Mouse (Mus musculus) lung, embryonic 16.5 days (tissue): ENCODE results near the gene Nradd. TPM values are rescaled to one million over a fixed set of nuclear protein-coding genes. Genes with fewer than 3 reads are reported as not detected.

Experiments
- ATAC-seq: fragments of 200-750 bp; cut with Nextera tagmentation; 2 replicates; pipeline ENCODE4 v1.8.0; 2017; ENCODE audit warnings: low read depth, mild to moderate bottlenecking, moderate library complexity
- H3K27ac ChIP-seq: fragments of 300-500 bp; sonication (generic); 2 replicates; pipeline ENCODE4 v1.5.1; 2014; ENCODE audit warnings: mild to moderate bottlenecking, control low read depth, low read length
- H3K27me3 ChIP-seq: fragments of 300-500 bp; sonication (generic); 2 replicates; pipeline ENCODE4 v1.6.1; 2014; ENCODE audit warnings: low read depth, low read length, mixed read lengths; ENCODE audit not compliant: control insufficient read depth, insufficient read depth
- H3K36me3 ChIP-seq: fragments of 300-500 bp; sonication (generic); 2 replicates; pipeline ENCODE4 v1.6.1; 2014; ENCODE audit warnings: low read length; ENCODE audit not compliant: control insufficient read depth, insufficient read depth
- H3K4me1 ChIP-seq: fragments of 300-500 bp; sonication (generic); replicated peaks from 2 replicates; pipeline ENCODE4 v1.6.1; 2014; ENCODE audit warnings: low read length, mixed read lengths; ENCODE audit not compliant: control insufficient read depth, insufficient read depth
- H3K4me2 ChIP-seq: fragments of 300-500 bp; sonication (generic); 2 replicates; pipeline ENCODE4 v1.6.1; 2014; ENCODE audit warnings: low read depth, low read length, control low read depth
- H3K4me3 ChIP-seq: fragments of 300-500 bp; sonication (generic); 2 replicates; pipeline ENCODE4 v1.5.1; 2014; ENCODE audit warnings: mild to moderate bottlenecking, low read length, control low read depth
- H3K9ac ChIP-seq: fragments of 300-500 bp; sonication (generic); 2 replicates; pipeline ENCODE4 v1.6.1; 2014; ENCODE audit warnings: low read length, control low read depth
- H3K9me3 ChIP-seq: fragments of 300-500 bp; sonication (generic); 2 replicates; pipeline ENCODE4 v1.6.1; 2016; ENCODE audit warnings: low read length; ENCODE audit not compliant: control insufficient read depth
- WGBS: fragments of 180-500 bp; shearing (Covaris S2); extraction: QIAGEN DNeasy Blood & Tissue Kit; methylation state at CpG from one replicate; pipeline ENCODE4 v1.1.7; 2014; 5-methylcytosine and 5-hydroxymethylcytosine counted together
- polyA plus RNA-seq: library from polyadenylated mRNA; unstranded; fragments of >200 nt; fragmentation: Nextera tagmentation; extraction: Ambion mirVana; gene quantifications from 2 replicates; pipeline ENCODE4 v1.2.1, GENCODE M21; 2015

Gene Nradd
- polyA plus RNA-seq, 1 experiment from 2014 or later = 47.4 TPM

GRCm38 (mm10) chr9:110623416-110624195, 646 bp downstream of the Nradd start:
- H3K9ac ChIP-seq = peak overlapping the region; percentile 77
- peak overlapping the region; percentile 95 for H3K27ac ChIP-seq
- no peak for ATAC-seq
- no peaks in the 10 kb centered on the region for H3K27me3 ChIP-seq
- 30% methylated on average over 8 of the region's 8 CpGs for WGBS
- H3K9me3 ChIP-seq = no peaks in the 10 kb centered on the region
- peaks cover 11% of the 10 kb centered on the region for H3K4me1 ChIP-seq
- H3K4me3 ChIP-seq = peak overlapping the region; percentile 69
- H3K4me2 ChIP-seq = peak overlapping the region; percentile 99
- H3K36me3 ChIP-seq = peaks cover 11% of the 10 kb centered on the region; the same call in 1 of the 2 replicates

GRCm38 (mm10) chr9:110622621-110623219, 1.5 kb downstream of the Nradd start:
- Histone ChIP-seq H3K36me3 (peaks cover 17% of the 10 kb centered on the region), H3K4me3 (no peak overlapping the region), H3K27me3 (no peaks in the 10 kb centered on the region), H3K4me2 (no peak overlapping the region), H3K27ac (no peak overlapping the region), H3K4me1 (peaks cover 11% of the 10 kb centered on the region), H3K9ac (no peak overlapping the region), H3K9me3 (no peaks in the 10 kb centered on the region)
- WGBS = 70% methylated on average over 12 of the region's 12 CpGs
- ATAC-seq = no peak

- WGBS = 89% methylated on average over 7 of the region's 7 CpGs
Observed at GRCm38 (mm10) chr9:110620685-110621084, 3.6 kb downstream of the Nradd start.

GRCm38 (mm10) chr9:110620180-110620579, 4.1 kb downstream of the Nradd start:
- Histone ChIP-seq H3K9ac (no peak overlapping the region), H3K9me3 (no peaks in the 10 kb centered on the region), H3K4me3 (no peak overlapping the region), H3K4me2 (no peak overlapping the region), H3K4me1 (peaks cover 8% of the 10 kb centered on the region), H3K27ac (no peak overlapping the region), H3K27me3 (no peaks in the 10 kb centered on the region), H3K36me3 (peaks cover 29% of the 10 kb centered on the region)
- 67% methylated on average over 7 of the region's 7 CpGs for whole genome bisulfite sequencing
- ATAC-seq = no peak

More at GRCm38 (mm10) chr9:110620685-110621084, 3.6 kb downstream of the Nradd start:
- ATAC-seq = no peak
- Histone ChIP-seq H3K27ac (no peak overlapping the region), H3K4me2 (no peak overlapping the region), H3K36me3 (peaks cover 29% of the 10 kb centered on the region), H3K4me3 (no peak overlapping the region), H3K9me3 (no peaks in the 10 kb centered on the region), H3K27me3 (no peaks in the 10 kb centered on the region), H3K4me1 (peaks cover 11% of the 10 kb centered on the region), H3K9ac (no peak overlapping the region)

- no peak for ATAC-seq
- H3K27ac ChIP-seq = no peak overlapping the region
- H3K4me3 ChIP-seq = no peak overlapping the region
- H3K27me3 ChIP-seq = no peaks in the 10 kb centered on the region
- H3K36me3 ChIP-seq = peaks cover 30% of the 10 kb centered on the region
- H3K9ac ChIP-seq = no peak overlapping the region
- H3K4me1 ChIP-seq = no peaks in the 10 kb centered on the region
- 67% methylated on average over 3 of the region's 3 CpGs for WGBS
- H3K9me3 ChIP-seq = no peaks in the 10 kb centered on the region
- no peak overlapping the region for H3K4me2 ChIP-seq
Observed at GRCm38 (mm10) chr9:110617081-110617480, 7.2 kb downstream of the Nradd start.

GRCm38 (mm10) chr9:110611471-110611870, 12.8 kb downstream of the Nradd start:
- Histone ChIP-seq H3K27me3 (no peaks in the 10 kb centered on the region), H3K4me2 (no peak overlapping the region), H3K36me3 (peaks cover 19% of the 10 kb centered on the region), H3K9me3 (no peaks in the 10 kb centered on the region), H3K4me1 (no peaks in the 10 kb centered on the region), H3K27ac (no peak overlapping the region), H3K4me3 (no peak overlapping the region), H3K9ac (no peak overlapping the region)
- no peak for ATAC-seq
- WGBS = 87% methylated on average over 3 of the region's 3 CpGs

- Histone ChIP-seq H3K4me3 (no peak overlapping the region), H3K4me2 (no peak overlapping the region), H3K9ac (no peak overlapping the region), H3K27me3 (no peaks in the 10 kb centered on the region), H3K36me3 (peaks cover 4% of the 10 kb centered on the region; the same call in 1 of the 2 replicates), H3K4me1 (no peaks in the 10 kb centered on the region), H3K27ac (no peak overlapping the region), H3K9me3 (no peaks in the 10 kb centered on the region)
- no peak for ATAC-seq
- WGBS = 68% methylated on average over 1 of the region's 1 CpGs
Observed at GRCm38 (mm10) chr9:110583521-110583920, 40.7 kb downstream of the Nradd start.

GRCm38 (mm10) chr9:110582161-110582560, 42.1 kb downstream of the Nradd start:
- no peak overlapping the region for H3K4me3 ChIP-seq
- H3K27me3 ChIP-seq = no peaks in the 10 kb centered on the region
- H3K27ac ChIP-seq = no peak overlapping the region
- H3K9ac ChIP-seq = no peak overlapping the region
- no peak for ATAC-seq
- 90% methylated on average over 2 of the region's 2 CpGs for WGBS
- no peaks in the 10 kb centered on the region for H3K9me3 ChIP-seq
- H3K36me3 ChIP-seq = peaks cover 5% of the 10 kb centered on the region
- H3K4me2 ChIP-seq = no peak overlapping the region
- H3K4me1 ChIP-seq = no peaks in the 10 kb centered on the region
